Comparison of ENCODE assay signal across 15 mouse cellular contexts in the genomic region with DNA sequence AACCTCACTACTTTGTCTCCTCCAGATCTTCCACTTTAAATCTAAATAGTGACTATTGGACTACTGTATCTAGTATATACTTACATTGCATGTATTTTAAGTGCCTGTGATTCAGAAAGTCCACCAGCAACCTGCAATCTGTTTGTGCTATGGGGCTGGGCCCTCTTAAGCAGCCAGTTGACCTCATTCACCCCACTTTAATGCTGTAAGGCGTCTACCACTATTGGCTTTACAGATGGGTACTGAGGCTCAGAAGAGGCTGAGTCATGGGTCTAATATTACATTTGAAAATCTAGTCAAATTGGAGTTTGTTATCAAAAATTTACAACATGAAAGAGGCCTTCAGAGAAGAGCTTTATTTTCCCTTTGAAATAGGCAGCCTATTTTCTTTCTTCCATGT.
"Had no signal": no experiment of that assay in that cellular context is flagged by ENCODE, and none has a peak within 500 bp of the region (broad histone marks: within the 10 kb centered on the region; RNA-seq: fewer than 3 reads in every experiment).

No protein-coding gene starts in this region.

- H3K9me3 ChIP-seq: limb, embryonic 10.5 days; liver, embryonic 15.5 days; midbrain, embryonic 12.5 days; neural tube, embryonic 15.5 days had no signal

- H3K4me1 ChIP-seq: limb, embryonic 10.5 days; liver, embryonic 15.5 days; midbrain, embryonic 12.5 days; neural tube, embryonic 15.5 days had no signal

- H3K4me3 ChIP-seq: left cerebral cortex, adult 2 months; limb, embryonic 10.5 days; liver, embryonic 15.5 days; midbrain, embryonic 12.5 days; myocyte; neural tube, embryonic 15.5 days had no signal

- ATAC-seq: inflammation-experienced regulatory T-cells, adult 6 months had no signal

- H3K27me3 ChIP-seq: liver, embryonic 15.5 days; midbrain, embryonic 12.5 days; neural tube, embryonic 15.5 days had no signal

- DNase-seq: kidney, adult 8-10 months; kidney, postnatal 25 days; right cerebral cortex, adult 18-20 months; right cerebral cortex, postnatal 25 days; thymus, adult 2 months; thymus, postnatal 36 days had no signal

- H3K27ac ChIP-seq: left cerebral cortex, adult 2 months; limb, embryonic 10.5 days; liver, embryonic 15.5 days; macrophage; midbrain, embryonic 12.5 days; neural tube, embryonic 15.5 days had no signal

- H3K36me3 ChIP-seq: limb, embryonic 10.5 days; liver, embryonic 15.5 days; midbrain, embryonic 12.5 days; neural tube, embryonic 15.5 days had no signal

- H3K4me2 ChIP-seq: liver, embryonic 11.5 days; liver, embryonic 15.5 days; midbrain, embryonic 12.5 days; neural tube, embryonic 15.5 days had no signal

- H3K9ac ChIP-seq: liver, embryonic 15.5 days; midbrain, embryonic 12.5 days; neural tube, embryonic 15.5 days had no signal
